Mouse (Mus musculus) liver, embryonic 14.5 days (tissue): ENCODE results near the gene Itpr1. TPM values are rescaled to one million over a fixed set of nuclear protein-coding genes. Genes with fewer than 3 reads are reported as not detected.

Experiments
- ATAC-seq: fragments of 200-750 bp; cut with Nextera tagmentation; 2 replicates; pipeline ENCODE4 v1.8.0; 2017; ENCODE audit warnings: moderate number of reproducible peaks, mild to moderate bottlenecking, moderate library complexity; ENCODE audit not compliant: insufficient read depth
- DNase-seq, 3 experiments: peaks; one replicate each; pipeline ENCODE4 v3.0.0-alpha.2; 2012 to 2013; ENCODE audit warnings: low read depth in 3 of 3, low spot score in 3 of 3
- H3K27ac ChIP-seq: fragments of 300-500 bp; sonication (generic); 2 replicates; pipeline ENCODE4 v1.5.1; 2014; ENCODE audit warnings: moderate library complexity, mild to moderate bottlenecking, control low read depth, inconsistent platforms
- H3K27me3 ChIP-seq: fragments of 300-500 bp; sonication (generic); 2 replicates; pipeline ENCODE4 v1.6.1; 2014; ENCODE audit warnings: mild to moderate bottlenecking, low read length, moderate library complexity; ENCODE audit not compliant: control insufficient read depth, insufficient read depth
- H3K36me3 ChIP-seq: fragments of 300-500 bp; sonication (generic); replicated peaks from 2 replicates; pipeline ENCODE4 v1.6.1; 2014; ENCODE audit warnings: low read depth; ENCODE audit not compliant: control insufficient read depth, insufficient read depth
- H3K4me1 ChIP-seq, 2 experiments: fragments of 200-500 bp in 1 of 2; fragments of 300-500 bp in 1 of 2; sonication (generic) in 1 of 2; replicated peaks; 2 replicates each; pipeline ENCODE4 v1.6.1; 2012 to 2014; ENCODE audit warnings: antibody characterized with exemption in 1 of 2, inconsistent platforms in 1 of 2, low read length in 1 of 2; ENCODE audit not compliant: control insufficient read depth in 2 of 2, insufficient read depth in 2 of 2
- H3K4me2 ChIP-seq: fragments of 300-500 bp; sonication (generic); 2 replicates; pipeline ENCODE4 v1.6.1; 2014; ENCODE audit warnings: low read depth, mild to moderate bottlenecking, control low read depth, moderate library complexity
- H3K4me3 ChIP-seq, 2 experiments: fragments of 200-500 bp in 1 of 2; fragments of 300-500 bp in 1 of 2; sonication (generic) in 1 of 2; 2 replicates each; pipeline ENCODE4 v1.5.1; 2012 to 2014; ENCODE audit warnings: low read depth in 2 of 2, low read length in 2 of 2, mild to moderate bottlenecking in 2 of 2, control low read depth in 1 of 2, inconsistent platforms in 1 of 2, moderate library complexity in 1 of 2; ENCODE audit not compliant: insufficient read depth in 1 of 2
- H3K9ac ChIP-seq: fragments of 300-500 bp; sonication (generic); replicated peaks from 2 replicates; pipeline ENCODE4 v1.6.1; 2014; ENCODE audit warnings: mild to moderate bottlenecking, control low read depth, moderate library complexity
- H3K9me3 ChIP-seq: fragments of 300-500 bp; sonication (generic); 2 replicates; pipeline ENCODE4 v1.6.1; 2016; ENCODE audit warnings: low read length, mixed read lengths; ENCODE audit not compliant: control insufficient read depth
- CTCF ChIP-seq: IDR thresholded peaks from 2 replicates; pipeline ENCODE4 v1.5.1; 2016; ENCODE audit warnings: antibody characterized with exemption, low read depth, control low read depth
- EP300 ChIP-seq: IDR thresholded peaks from 2 replicates; pipeline ENCODE4 v1.6.1; 2016; ENCODE audit warnings: antibody characterized with exemption, low read depth
- WGBS: fragments of 180-500 bp; shearing (Covaris S2); extraction: QIAGEN DNeasy Blood & Tissue Kit; methylation state at CpG from one replicate; pipeline ENCODE4 v1.1.7; 2014; ENCODE audit not compliant: insufficient replicate concordance; 5-methylcytosine and 5-hydroxymethylcytosine counted together
- polyA plus RNA-seq, 2 experiments: library from polyadenylated mRNA; depleted of rRNA in 1 of 2; stranded (reverse) in 1 of 2; unstranded in 1 of 2; fragments of >200 nt; fragmentation: Nextera tagmentation in 1 of 2; extraction: Ambion mirVana in 1 of 2; gene quantifications; 2 replicates each; pipeline versions ENCODE4 v1.2.1 to v1.2.3; 2012 to 2014

Gene Itpr1
- polyA plus RNA-seq, 2 experiments: 1.6 to 3.1 TPM

- Histone ChIP-seq H3K27ac (no peak overlapping the region), H3K4me3 (no peak overlapping the region), H3K27me3 (no peaks in the 10 kb centered on the region), H3K9me3 (no peaks in the 10 kb centered on the region), H3K9ac (no peak overlapping the region), H3K36me3 (no peaks in the 10 kb centered on the region), H3K4me1 (peaks cover 33 to 39% of the 10 kb centered on the region in 2 experiments), H3K4me2 (no peak overlapping the region)
- ATAC-seq (no peak), DNase-seq (no peak)
- 73% methylated on average over 6 of the region's 6 CpGs for WGBS
- TF ChIP-seq EP300: no peak
- no peak for TF ChIP-seq CTCF
Measured at GRCm38 (mm10) chr6:108534596-108534995, 321.7 kb downstream of the Itpr1 start.

GRCm38 (mm10) chr6:108535309-108535708 lies 322.4 kb downstream of the Itpr1 start:
- H3K4me2 ChIP-seq: no peak overlapping the region
- DNase-seq (no peak), ATAC-seq (no peak)
- no peak overlapping the region for H3K9ac ChIP-seq
- H3K27ac ChIP-seq: no peak overlapping the region
- H3K27me3 ChIP-seq: no peaks in the 10 kb centered on the region
- H3K4me1 ChIP-seq: peaks cover 26 to 37% of the 10 kb centered on the region in 2 experiments
- no peaks in the 10 kb centered on the region for H3K36me3 ChIP-seq
- H3K4me3 ChIP-seq: no peak overlapping the region
- no peaks in the 10 kb centered on the region for H3K9me3 ChIP-seq
- WGBS: 71% methylated on average over 4 of the region's 4 CpGs
- no peak for TF ChIP-seq CTCF
- TF ChIP-seq EP300: no peak

DNA sequence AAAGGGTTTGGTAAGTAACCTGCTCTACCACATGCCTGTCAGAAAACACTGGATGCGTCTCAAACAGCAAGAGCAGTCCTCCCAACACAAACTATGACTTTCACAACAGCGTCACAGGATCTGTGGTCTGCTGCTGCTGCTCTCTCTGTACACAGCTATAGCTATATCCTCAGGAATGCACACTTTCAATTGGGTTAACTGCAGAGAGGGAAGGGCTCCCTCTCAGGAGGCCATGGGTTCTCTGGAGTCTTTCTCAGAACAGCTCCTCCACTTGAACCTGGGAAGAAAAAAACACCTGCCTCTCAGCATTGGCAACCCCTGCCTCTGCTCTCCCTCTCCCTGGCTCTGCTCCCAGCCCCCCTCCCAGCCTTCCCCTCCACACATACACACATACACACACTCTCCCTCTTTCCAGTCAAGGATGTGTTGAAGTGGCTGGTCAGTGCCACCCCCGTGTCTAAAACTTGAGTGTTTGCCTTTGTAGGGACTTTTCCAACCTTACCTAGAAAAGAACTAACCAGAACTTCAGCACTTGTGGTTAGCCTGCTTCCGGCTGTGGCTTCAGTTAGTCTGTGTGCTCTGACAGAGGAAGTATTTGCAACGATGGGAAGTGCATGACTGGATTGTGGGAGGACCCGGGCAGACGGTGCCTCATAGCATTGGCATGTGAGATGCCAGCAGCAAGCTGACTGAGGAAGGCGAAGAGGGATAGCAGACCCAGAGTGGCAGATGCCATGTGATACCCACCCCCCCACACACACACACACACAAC lies 323.8 kb downstream of the Itpr1 start:
- Histone ChIP-seq H3K27ac (no peak overlapping the region), H3K36me3 (no peaks in the 10 kb centered on the region), H3K4me2 (no peak overlapping the region), H3K9me3 (no peaks in the 10 kb centered on the region), H3K4me3 (no peak overlapping the region), H3K4me1 (peaks cover 12 to 23% of the 10 kb centered on the region in 2 experiments), H3K9ac (no peak overlapping the region), H3K27me3 (no peaks in the 10 kb centered on the region)
- WGBS: 17% methylated on average over 8 of the region's 8 CpGs
- ATAC-seq (no peak), DNase-seq (no peak)
- no peak for TF ChIP-seq EP300
- TF ChIP-seq CTCF: no peak

GRCm38 (mm10) chr6:108538406-108538805 lies 325.5 kb downstream of the Itpr1 start:
- TF ChIP-seq CTCF (no peak), EP300 (no peak)
- H3K36me3 ChIP-seq: no peaks in the 10 kb centered on the region
- H3K4me2 ChIP-seq: no peak overlapping the region
- H3K27me3 ChIP-seq: no peaks in the 10 kb centered on the region
- H3K27ac ChIP-seq: no peak overlapping the region
- H3K4me3 ChIP-seq: no peak overlapping the region
- 67% methylated on average over 4 of the region's 4 CpGs for WGBS
- H3K9ac ChIP-seq: no peak overlapping the region
- no peaks in the 10 kb centered on the region for H3K9me3 ChIP-seq
- peaks cover 0 to 10% of the 10 kb centered on the region in 2 experiments; a peak in 3 of 4 replicates for H3K4me1 ChIP-seq
- DNase-seq (no peak), ATAC-seq (no peak)

GRCm38 (mm10) chr6:108540441-108540840 lies 327.5 kb downstream of the Itpr1 start:
- DNase-seq (no peak), ATAC-seq (no peak)
- no peaks in the 10 kb centered on the region for H3K9me3 ChIP-seq
- no peak overlapping the region for H3K27ac ChIP-seq
- WGBS: 66% methylated on average over 6 of the region's 6 CpGs
- no peak overlapping the region for H3K4me3 ChIP-seq
- TF ChIP-seq EP300: no peak
- no peak for TF ChIP-seq CTCF
- no peak overlapping the region for H3K4me2 ChIP-seq
- H3K9ac ChIP-seq: no peak overlapping the region
- H3K36me3 ChIP-seq: no peaks in the 10 kb centered on the region
- H3K27me3 ChIP-seq: no peaks in the 10 kb centered on the region
- peaks cover 0 to 6% of the 10 kb centered on the region in 2 experiments; a peak in 2 of 4 replicates for H3K4me1 ChIP-seq
